Mouse (Mus musculus): Measurements from ENCODE around the gene Chsy1. TPM values are rescaled to one million over a fixed set of nuclear protein-coding genes. Genes with fewer than 3 reads are reported as not detected.

Chsy1 gene
- polyA plus RNA-seq, 1 experiment from 2014 or later = 26.7 TPM

- Histone ChIP-seq H3K9me3 (replicated peaks; ENCODE audit: control insufficient read depth, low read length) (no peaks in the 10 kb centered on the region), H3K9ac (replicated peaks; ENCODE audit: low read length) (no peak overlapping the region), H3K27me3 (ENCODE audit: control insufficient read depth, insufficient read depth, low read length) (no peaks in the 10 kb centered on the region), H3K36me3 (replicated peaks; ENCODE audit: control insufficient read depth, insufficient read depth, low read depth, low read length) (peaks cover 3% of the 10 kb centered on the region; the same call in 1 of the 2 replicates), H3K4me1 (ENCODE audit: control insufficient read depth, insufficient read depth, low read length) (no peaks in the 10 kb centered on the region), H3K4me3 (ENCODE audit: low read depth, low read length) (no peak overlapping the region), H3K4me2 (ENCODE audit: low read depth, low read length) (no peak overlapping the region), H3K27ac (replicated peaks; ENCODE audit: low read depth, low read length) (no peak overlapping the region)
- DNase-seq (ENCODE audit: low spot score) (no peak), ATAC-seq (replicated peaks; ENCODE audit: insufficient number of reproducible peaks, low FRiP score, low TSS enrichment, low read depth) (no peak)
- 73% methylated on average over 11 of the region's 11 CpGs for WGBS
Observed at GRCm38 (mm10) chr7:66124551-66124968, 15.2 kb downstream of the Chsy1 start.

DNA sequence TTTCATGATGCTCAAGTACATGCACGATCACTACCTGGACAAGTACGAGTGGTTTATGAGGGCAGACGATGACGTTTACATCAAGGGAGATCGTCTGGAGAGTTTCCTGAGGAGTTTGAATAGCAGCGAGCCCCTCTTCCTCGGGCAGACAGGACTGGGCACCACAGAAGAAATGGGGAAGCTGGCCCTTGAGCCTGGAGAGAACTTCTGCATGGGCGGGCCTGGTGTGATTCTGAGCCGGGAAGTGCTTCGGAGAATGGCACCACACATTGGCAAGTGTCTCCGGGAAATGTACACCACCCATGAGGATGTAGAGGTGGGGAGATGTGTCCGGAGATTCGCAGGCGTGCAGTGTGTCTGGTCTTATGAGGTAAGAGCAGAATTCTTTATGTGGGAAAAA, 16.1 kb downstream of the Chsy1 start:
- Histone ChIP-seq H3K4me1 (ENCODE audit: control insufficient read depth, insufficient read depth, low read length) (no peaks in the 10 kb centered on the region), H3K27me3 (ENCODE audit: control insufficient read depth, insufficient read depth, low read length) (no peaks in the 10 kb centered on the region), H3K9me3 (replicated peaks; ENCODE audit: control insufficient read depth, low read length) (no peaks in the 10 kb centered on the region), H3K27ac (replicated peaks; ENCODE audit: low read depth, low read length) (no peak overlapping the region), H3K4me2 (ENCODE audit: low read depth, low read length) (no peak overlapping the region), H3K4me3 (ENCODE audit: low read depth, low read length) (no peak overlapping the region), H3K9ac (replicated peaks; ENCODE audit: low read length) (no peak overlapping the region), H3K36me3 (replicated peaks; ENCODE audit: control insufficient read depth, insufficient read depth, low read depth, low read length) (peaks cover 3% of the 10 kb centered on the region; the same call in 1 of the 2 replicates)
- 92% methylated on average over 14 of the region's 14 CpGs for WGBS
- DNase-seq (ENCODE audit: low spot score) (no peak), ATAC-seq (replicated peaks; ENCODE audit: insufficient number of reproducible peaks, low FRiP score, low TSS enrichment, low read depth) (no peak)

DNA sequence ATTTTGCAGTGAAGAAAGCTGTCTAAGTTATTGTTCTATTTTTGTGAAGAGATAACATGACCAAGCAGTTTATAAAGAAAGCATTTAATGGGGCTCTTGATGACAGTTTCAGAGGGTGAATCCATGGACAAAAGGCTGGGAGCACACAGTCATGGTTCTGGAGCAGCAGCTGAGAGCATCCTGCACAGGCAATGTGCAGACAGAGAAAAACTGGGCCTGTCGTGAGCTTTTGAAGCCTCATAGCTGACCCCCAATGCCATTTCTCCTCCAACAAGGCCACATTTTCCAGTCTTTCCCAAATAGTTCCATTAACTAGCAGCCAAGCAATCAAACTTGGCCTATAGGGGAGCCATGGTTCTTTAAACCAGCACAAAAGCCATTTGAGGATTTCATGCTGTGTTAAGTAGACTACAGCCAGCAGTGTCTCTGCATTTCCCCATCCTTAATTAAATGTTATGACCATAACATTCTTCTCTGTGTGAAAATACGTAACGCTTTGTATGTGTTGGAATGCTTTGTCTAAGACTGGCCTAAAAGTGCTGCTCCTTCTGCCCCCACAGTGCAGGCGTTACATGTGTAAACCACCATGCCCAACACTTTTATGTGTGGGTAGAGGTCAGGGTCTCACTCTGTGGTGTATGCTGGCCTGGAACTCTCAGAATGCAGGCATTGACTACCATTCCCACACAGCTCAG, 18.8 kb downstream of the Chsy1 start:
- WGBS = 68% methylated on average over 4 of the region's 4 CpGs
- no peak overlapping the region for H3K9ac ChIP-seq (replicated peaks; ENCODE audit: low read length)
- H3K4me2 ChIP-seq (ENCODE audit: low read depth, low read length) = no peak overlapping the region
- ATAC-seq (replicated peaks; ENCODE audit: insufficient number of reproducible peaks, low FRiP score, low TSS enrichment, low read depth) = no peak
- peaks cover 6% of the 10 kb centered on the region; the same call in 1 of the 2 replicates for H3K36me3 ChIP-seq (replicated peaks; ENCODE audit: control insufficient read depth, insufficient read depth, low read depth, low read length)
- H3K9me3 ChIP-seq (replicated peaks; ENCODE audit: control insufficient read depth, low read length) = no peaks in the 10 kb centered on the region
- no peaks in the 10 kb centered on the region for H3K4me1 ChIP-seq (ENCODE audit: control insufficient read depth, insufficient read depth, low read length)
- no peaks in the 10 kb centered on the region for H3K27me3 ChIP-seq (ENCODE audit: control insufficient read depth, insufficient read depth, low read length)
- no peak for DNase-seq (ENCODE audit: low spot score)
- no peak overlapping the region for H3K27ac ChIP-seq (replicated peaks; ENCODE audit: low read depth, low read length)
- no peak overlapping the region for H3K4me3 ChIP-seq (ENCODE audit: low read depth, low read length)

GRCm38 (mm10) chr7:66128857-66129256, 19.5 kb downstream of the Chsy1 start:
- no peaks in the 10 kb centered on the region for H3K27me3 ChIP-seq (ENCODE audit: control insufficient read depth, insufficient read depth, low read length)
- no peak overlapping the region for H3K4me2 ChIP-seq (ENCODE audit: low read depth, low read length)
- H3K27ac ChIP-seq (replicated peaks; ENCODE audit: low read depth, low read length) = no peak overlapping the region
- no peak overlapping the region for H3K9ac ChIP-seq (replicated peaks; ENCODE audit: low read length)
- H3K36me3 ChIP-seq (replicated peaks; ENCODE audit: control insufficient read depth, insufficient read depth, low read depth, low read length) = peaks cover 6% of the 10 kb centered on the region; the same call in 1 of the 2 replicates
- no peak for ATAC-seq (replicated peaks; ENCODE audit: insufficient number of reproducible peaks, low FRiP score, low TSS enrichment, low read depth)
- H3K9me3 ChIP-seq (replicated peaks; ENCODE audit: control insufficient read depth, low read length) = no peaks in the 10 kb centered on the region
- WGBS = 47% methylated on average over 3 of the region's 3 CpGs
- DNase-seq (ENCODE audit: low spot score) = no peak
- no peak overlapping the region for H3K4me3 ChIP-seq (ENCODE audit: low read depth, low read length)
- no peaks in the 10 kb centered on the region for H3K4me1 ChIP-seq (ENCODE audit: control insufficient read depth, insufficient read depth, low read length)

DNA sequence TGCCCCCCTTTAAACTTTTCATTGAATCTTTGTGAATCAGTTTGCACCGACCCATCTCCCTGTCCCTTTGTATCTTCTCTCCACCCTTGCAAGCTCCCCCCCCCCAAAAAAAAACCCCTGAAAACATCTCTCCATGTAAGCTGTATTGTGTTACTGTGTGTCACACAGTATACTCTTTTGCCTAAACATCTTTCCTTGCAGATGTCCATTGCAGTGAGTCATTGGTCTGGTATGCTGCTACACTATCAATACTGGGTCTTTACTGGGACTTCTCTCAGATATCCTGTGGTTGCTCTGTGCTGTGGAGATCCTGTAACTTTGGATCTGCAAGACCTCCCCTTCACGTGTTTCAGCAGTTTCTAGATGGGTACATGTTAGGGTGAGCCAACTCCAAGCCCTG, 21.0 kb downstream of the Chsy1 start:
- Histone ChIP-seq H3K4me1 (ENCODE audit: control insufficient read depth, insufficient read depth, low read length) (no peaks in the 10 kb centered on the region; the same call in 1 of the 2 replicates), H3K27ac (replicated peaks; ENCODE audit: low read depth, low read length) (no peak overlapping the region), H3K9me3 (replicated peaks; ENCODE audit: control insufficient read depth, low read length) (no peaks in the 10 kb centered on the region), H3K36me3 (replicated peaks; ENCODE audit: control insufficient read depth, insufficient read depth, low read depth, low read length) (peaks cover 6% of the 10 kb centered on the region; the same call in 1 of the 2 replicates), H3K27me3 (ENCODE audit: control insufficient read depth, insufficient read depth, low read length) (no peaks in the 10 kb centered on the region), H3K4me2 (ENCODE audit: low read depth, low read length) (no peak overlapping the region), H3K9ac (replicated peaks; ENCODE audit: low read length) (no peak overlapping the region), H3K4me3 (ENCODE audit: low read depth, low read length) (no peak overlapping the region)
- ATAC-seq (replicated peaks; ENCODE audit: insufficient number of reproducible peaks, low FRiP score, low TSS enrichment, low read depth) = no peak
- WGBS = 96% methylated on average over 2 of the region's 2 CpGs
- no peak for DNase-seq (ENCODE audit: low spot score)

DNA sequence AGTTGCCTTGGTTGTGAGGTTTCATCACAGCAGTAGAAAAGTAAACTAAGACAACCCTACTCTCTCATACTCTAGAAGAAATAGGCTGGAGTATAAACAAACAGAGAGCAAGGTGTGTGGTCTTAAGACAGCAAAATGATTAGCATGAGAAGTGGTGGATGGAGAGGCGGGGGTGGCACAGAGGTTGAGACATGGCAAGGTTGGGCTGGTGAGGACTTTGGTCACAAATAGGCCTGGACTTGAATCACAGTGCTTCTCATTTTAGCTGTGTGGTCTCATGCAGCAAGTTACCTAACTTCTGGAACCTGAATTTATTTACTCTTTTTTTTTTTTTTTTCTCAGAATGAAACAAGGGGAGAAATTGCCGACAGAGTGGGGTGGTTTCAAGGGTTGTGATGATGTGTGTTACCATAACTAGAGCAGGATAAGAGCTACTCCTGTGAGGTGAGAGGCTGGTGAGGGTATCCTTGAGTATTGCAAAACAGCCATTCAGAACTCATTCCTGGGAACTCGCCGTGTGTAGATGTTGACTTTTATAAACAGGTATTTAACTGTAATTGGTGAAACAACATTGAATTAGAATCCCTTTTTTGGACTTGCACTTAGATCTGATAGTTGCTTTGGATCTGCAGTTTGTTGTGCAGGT, 22.6 kb downstream of the Chsy1 start:
- Histone ChIP-seq H3K4me3 (ENCODE audit: low read depth, low read length) (no peak overlapping the region), H3K27me3 (ENCODE audit: control insufficient read depth, insufficient read depth, low read length) (no peaks in the 10 kb centered on the region), H3K9me3 (replicated peaks; ENCODE audit: control insufficient read depth, low read length) (no peaks in the 10 kb centered on the region), H3K36me3 (replicated peaks; ENCODE audit: control insufficient read depth, insufficient read depth, low read depth, low read length) (peaks cover 3% of the 10 kb centered on the region; the same call in 1 of the 2 replicates), H3K9ac (replicated peaks; ENCODE audit: low read length) (no peak overlapping the region), H3K27ac (replicated peaks; ENCODE audit: low read depth, low read length) (no peak overlapping the region), H3K4me1 (ENCODE audit: control insufficient read depth, insufficient read depth, low read length) (no peaks in the 10 kb centered on the region; the same call in 1 of the 2 replicates), H3K4me2 (ENCODE audit: low read depth, low read length) (no peak overlapping the region)
- ATAC-seq (replicated peaks; ENCODE audit: insufficient number of reproducible peaks, low FRiP score, low TSS enrichment, low read depth) (no peak), DNase-seq (ENCODE audit: low spot score) (no peak)
- WGBS = 92% methylated on average over 4 of the region's 4 CpGs

DNA sequence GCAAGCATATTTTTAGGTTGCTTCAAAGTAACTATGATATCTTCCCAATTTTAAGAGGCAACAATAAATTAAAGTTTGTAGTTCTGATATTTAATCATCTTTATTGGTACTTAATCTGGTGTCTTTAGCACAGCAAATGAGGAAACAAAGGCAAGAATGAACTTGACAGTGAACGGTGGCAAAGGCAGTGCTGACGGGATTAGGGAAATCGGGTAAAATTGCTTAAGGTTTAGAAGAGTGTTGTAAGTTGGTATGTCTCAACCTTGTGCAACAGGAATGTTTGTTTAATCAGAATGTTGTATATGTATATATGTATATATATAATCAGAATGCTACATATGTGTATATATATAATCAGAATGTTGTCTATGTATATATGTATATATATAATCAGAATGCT, 24.8 kb downstream of the Chsy1 start:
- H3K9ac ChIP-seq (replicated peaks; ENCODE audit: low read length) = no peak overlapping the region
- 97% methylated on average over 3 of the region's 3 CpGs for WGBS

DNA sequence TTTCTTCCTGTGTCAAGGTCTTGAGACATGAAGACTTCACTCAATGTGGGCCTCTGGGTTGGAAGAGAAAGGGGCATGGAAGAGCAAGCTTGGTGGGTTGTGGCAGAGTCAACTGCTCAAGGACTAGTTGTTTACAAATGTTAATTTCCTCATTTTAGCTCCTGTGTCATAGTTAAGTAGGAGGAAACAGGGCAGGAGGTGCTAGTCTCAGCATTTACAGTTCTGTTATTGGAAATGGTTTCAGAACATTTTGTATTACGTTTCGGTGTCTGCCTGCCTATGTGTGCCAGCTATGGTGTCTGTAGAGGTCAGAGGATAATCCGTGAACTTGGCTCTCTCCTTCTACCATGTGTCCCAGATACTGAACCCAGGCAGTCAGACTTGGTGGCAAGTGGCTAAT, 26.3 kb downstream of the Chsy1 start:
- Histone ChIP-seq H3K36me3 (replicated peaks; ENCODE audit: control insufficient read depth, insufficient read depth, low read depth, low read length) (peaks cover under 1% of the 10 kb centered on the region; the same call in 1 of the 2 replicates), H3K27ac (replicated peaks; ENCODE audit: low read depth, low read length) (no peak overlapping the region), H3K4me2 (ENCODE audit: low read depth, low read length) (no peak overlapping the region), H3K4me1 (ENCODE audit: control insufficient read depth, insufficient read depth, low read length) (no peaks in the 10 kb centered on the region; the same call in 1 of the 2 replicates), H3K27me3 (ENCODE audit: control insufficient read depth, insufficient read depth, low read length) (no peaks in the 10 kb centered on the region), H3K9me3 (replicated peaks; ENCODE audit: control insufficient read depth, low read length) (no peaks in the 10 kb centered on the region), H3K4me3 (ENCODE audit: low read depth, low read length) (no peak overlapping the region), H3K9ac (replicated peaks; ENCODE audit: low read length) (no peak overlapping the region)
- 81% methylated on average over 3 of the region's 3 CpGs for WGBS
- DNase-seq (ENCODE audit: low spot score) (no peak), ATAC-seq (replicated peaks; ENCODE audit: insufficient number of reproducible peaks, low FRiP score, low TSS enrichment, low read depth) (no peak)

More for the DNA sequence above, 24.8 kb downstream of the Chsy1 start:
- Histone ChIP-seq H3K36me3 (replicated peaks; ENCODE audit: control insufficient read depth, insufficient read depth, low read depth, low read length) (peaks cover 3% of the 10 kb centered on the region; the same call in 1 of the 2 replicates), H3K9me3 (replicated peaks; ENCODE audit: control insufficient read depth, low read length) (no peaks in the 10 kb centered on the region), H3K4me2 (ENCODE audit: low read depth, low read length) (no peak overlapping the region), H3K4me1 (ENCODE audit: control insufficient read depth, insufficient read depth, low read length) (no peaks in the 10 kb centered on the region; the same call in 1 of the 2 replicates), H3K4me3 (ENCODE audit: low read depth, low read length) (no peak overlapping the region), H3K27ac (replicated peaks; ENCODE audit: low read depth, low read length) (no peak overlapping the region), H3K27me3 (ENCODE audit: control insufficient read depth, insufficient read depth, low read length) (no peaks in the 10 kb centered on the region)
- no peak for ATAC-seq (replicated peaks; ENCODE audit: insufficient number of reproducible peaks, low FRiP score, low TSS enrichment, low read depth)
- DNase-seq (ENCODE audit: low spot score) = no peak

Measured in embryonic facial prominence, embryonic 11.5 days (tissue).